Mouse (Mus musculus): ENCODE measurements at regions not wholly inside any gene's neighbourhood (a gene's known extent, or its start where the extent isn't known, plus 50 kb on each side); places are given as distances from the start of the nearest gene placed in this dataset.

- WGBS = 40% methylated on average over 4 of the region's 4 CpGs
Measured at GRCm38 (mm10) chr6:66224164-66224903, 271.9 kb downstream of the 4930544G11Rik start.

GRCm38 (mm10) chr6:66236368-66236767, 284.0 kb downstream of the 4930544G11Rik start:
- no peak for TF ChIP-seq CTCF (IDR thresholded peaks at IDR 0.05; ENCODE audit: low read depth)

More at GRCm38 (mm10) chr6:66224164-66224903, 271.9 kb downstream of the 4930544G11Rik start:
- no peak overlapping the region for H3K9ac ChIP-seq (replicated peaks; ENCODE audit: low read length)
- H3K4me1 ChIP-seq (ENCODE audit: insufficient read depth, low read length) = no peaks in the 10 kb centered on the region
- H3K4me2 ChIP-seq (ENCODE audit: low read depth, low read length) = no peak overlapping the region
- H3K9me3 ChIP-seq (ENCODE audit: low read length) = no peaks in the 10 kb centered on the region
- H3K27me3 ChIP-seq (ENCODE audit: insufficient read depth, low read length) = no peaks in the 10 kb centered on the region
- no peaks in the 10 kb centered on the region for H3K36me3 ChIP-seq (ENCODE audit: insufficient read depth, low read length)
- H3K27ac ChIP-seq = no peak overlapping the region
- H3K4me3 ChIP-seq (ENCODE audit: low read length) = no peak overlapping the region
- DNase-seq (ENCODE audit: low spot score) = peak; percentile 83
- peak; percentile 94 for ATAC-seq
- no peak for TF ChIP-seq CTCF (IDR thresholded peaks at IDR 0.05; ENCODE audit: low read depth)

GRCm38 (mm10) chr6:66255378-66255777, 279.8 kb upstream of the Mad2l1 start:
- TF ChIP-seq CTCF (IDR thresholded peaks at IDR 0.05; ENCODE audit: low read depth) = no peak

More at GRCm38 (mm10) chr6:66236368-66236767, 284.0 kb downstream of the 4930544G11Rik start:
- H3K36me3 ChIP-seq (ENCODE audit: insufficient read depth, low read length) = no peaks in the 10 kb centered on the region
- H3K4me2 ChIP-seq (ENCODE audit: low read depth, low read length) = no peak overlapping the region
- DNase-seq (ENCODE audit: low spot score) (no peak), ATAC-seq (no peak)
- H3K9ac ChIP-seq (replicated peaks; ENCODE audit: low read length) = no peak overlapping the region
- H3K9me3 ChIP-seq (ENCODE audit: low read length) = no peaks in the 10 kb centered on the region
- WGBS = 64% methylated on average over 2 of the region's 2 CpGs
- no peaks in the 10 kb centered on the region for H3K4me1 ChIP-seq (ENCODE audit: insufficient read depth, low read length)
- H3K27ac ChIP-seq = no peak overlapping the region
- no peak overlapping the region for H3K4me3 ChIP-seq (ENCODE audit: low read length)
- H3K27me3 ChIP-seq (ENCODE audit: insufficient read depth, low read length) = no peaks in the 10 kb centered on the region

GRCm38 (mm10) chr6:66263429-66263828, 271.8 kb upstream of the Mad2l1 start:
- Histone ChIP-seq H3K9me3 (ENCODE audit: low read length) (no peaks in the 10 kb centered on the region), H3K4me3 (ENCODE audit: low read length) (no peak overlapping the region), H3K4me2 (ENCODE audit: low read depth, low read length) (no peak overlapping the region), H3K36me3 (ENCODE audit: insufficient read depth, low read length) (no peaks in the 10 kb centered on the region), H3K4me1 (ENCODE audit: insufficient read depth, low read length) (no peaks in the 10 kb centered on the region), H3K27ac (no peak overlapping the region), H3K27me3 (ENCODE audit: insufficient read depth, low read length) (no peaks in the 10 kb centered on the region), H3K9ac (replicated peaks; ENCODE audit: low read length) (no peak overlapping the region)
- no peak for TF ChIP-seq CTCF (IDR thresholded peaks at IDR 0.05; ENCODE audit: low read depth)
- 81% methylated on average over 3 of the region's 3 CpGs for WGBS
- no peak for ATAC-seq
- DNase-seq (ENCODE audit: low spot score) = no peak

More at GRCm38 (mm10) chr6:66255378-66255777, 279.8 kb upstream of the Mad2l1 start:
- H3K9ac ChIP-seq (replicated peaks; ENCODE audit: low read length) = no peak overlapping the region
- WGBS = 85% methylated on average over 4 of the region's 4 CpGs
- no peaks in the 10 kb centered on the region for H3K36me3 ChIP-seq (ENCODE audit: insufficient read depth, low read length)
- DNase-seq (ENCODE audit: low spot score) (no peak), ATAC-seq (no peak)
- no peaks in the 10 kb centered on the region for H3K4me1 ChIP-seq (ENCODE audit: insufficient read depth, low read length)
- H3K9me3 ChIP-seq (ENCODE audit: low read length) = no peaks in the 10 kb centered on the region
- no peak overlapping the region for H3K27ac ChIP-seq
- H3K27me3 ChIP-seq (ENCODE audit: insufficient read depth, low read length) = no peaks in the 10 kb centered on the region
- H3K4me2 ChIP-seq (ENCODE audit: low read depth, low read length) = no peak overlapping the region
- H3K4me3 ChIP-seq (ENCODE audit: low read length) = no peak overlapping the region

GRCm38 (mm10) chr6:66263918-66264317, 271.3 kb upstream of the Mad2l1 start:
- DNase-seq (ENCODE audit: low spot score) (no peak), ATAC-seq (no peak)
- WGBS = 84% methylated on average over 1 of the region's 1 CpGs
- H3K27me3 ChIP-seq (ENCODE audit: insufficient read depth, low read length) = no peaks in the 10 kb centered on the region
- no peaks in the 10 kb centered on the region for H3K9me3 ChIP-seq (ENCODE audit: low read length)
- no peak for TF ChIP-seq CTCF (IDR thresholded peaks at IDR 0.05; ENCODE audit: low read depth)
- no peak overlapping the region for H3K4me2 ChIP-seq (ENCODE audit: low read depth, low read length)
- no peak overlapping the region for H3K4me3 ChIP-seq (ENCODE audit: low read length)
- H3K27ac ChIP-seq = no peak overlapping the region
- no peaks in the 10 kb centered on the region for H3K4me1 ChIP-seq (ENCODE audit: insufficient read depth, low read length)
- no peaks in the 10 kb centered on the region for H3K36me3 ChIP-seq (ENCODE audit: insufficient read depth, low read length)
- no peak overlapping the region for H3K9ac ChIP-seq (replicated peaks; ENCODE audit: low read length)

- Histone ChIP-seq H3K4me1 (ENCODE audit: insufficient read depth, low read length) (no peaks in the 10 kb centered on the region), H3K4me2 (ENCODE audit: low read depth, low read length) (no peak overlapping the region), H3K27me3 (ENCODE audit: insufficient read depth, low read length) (no peaks in the 10 kb centered on the region), H3K9ac (replicated peaks; ENCODE audit: low read length) (no peak overlapping the region), H3K9me3 (ENCODE audit: low read length) (no peaks in the 10 kb centered on the region), H3K36me3 (ENCODE audit: insufficient read depth, low read length) (no peaks in the 10 kb centered on the region), H3K4me3 (ENCODE audit: low read length) (no peak overlapping the region), H3K27ac (no peak overlapping the region)
- no peak for DNase-seq (ENCODE audit: low spot score)
- 60% methylated on average over 3 of the region's 3 CpGs for WGBS
- no peak for TF ChIP-seq CTCF (IDR thresholded peaks at IDR 0.05; ENCODE audit: low read depth)
- ATAC-seq = no peak
Measured at GRCm38 (mm10) chr6:66268427-66268826, 266.8 kb upstream of the Mad2l1 start.
